Mouse (Mus musculus): ENCODE data around the gene Spata31d1c. TPM values are rescaled to one million over a fixed set of nuclear protein-coding genes. Genes with fewer than 3 reads are reported as not detected.

Spata31d1c gene
- total RNA-seq (2021): not detected
- long read RNA-seq, experiment 1: 0 reads
- long read RNA-seq, experiment 2: 0 reads

GRCm38 (mm10) chr13:65032758-65033157 lies at the start of gene Spata31d1c:
Spata31d1c (plus strand) TSS chr13:65033058.
- no peak for DNase-seq

- no peak for DNase-seq
Observed at GRCm38 (mm10) chr13:64988828-64989227, 44.0 kb upstream of the Spata31d1c start.

GRCm38 (mm10) chr13:65005414-65005813 lies 27.4 kb upstream of the Spata31d1c start:
- DNase-seq: no peak

- DNase-seq: no peak
Observed at GRCm38 (mm10) chr13:65006760-65007159, 26.1 kb upstream of the Spata31d1c start.

- DNase-seq: no peak
Observed at GRCm38 (mm10) chr13:65007971-65008370, 24.9 kb upstream of the Spata31d1c start.

GRCm38 (mm10) chr13:65011052-65011738 lies 21.7 kb upstream of the Spata31d1c start:
- no peak for DNase-seq

GRCm38 (mm10) chr13:65035057-65035456 lies 2.2 kb downstream of the Spata31d1c start:
- DNase-seq: no peak

- DNase-seq: no peak
Observed at GRCm38 (mm10) chr13:65052660-65053059, 19.8 kb downstream of the Spata31d1c start, which contains the start of gene Prss47. Prss47 (minus strand) TSS chr13:65052760.

- no peak for DNase-seq
Observed at GRCm38 (mm10) chr13:65069969-65070368, 37.1 kb downstream of the Spata31d1c start.

Other genes with a start within 250 kb of the Spata31d1c start
- gene Cntnap3, start 129.1 kb upstream of the Spata31d1c start, total RNA-seq (2021): under 1 TPM in 1 of 2 experiments, not detected in 1; 0.02 TPM
- not detected for gene Spata31, start 115.7 kb upstream of the Spata31d1c start, total RNA-seq (2021)
- gene Prss47, start 19.7 kb downstream of the Spata31d1c start, total RNA-seq (2021): not detected
- 10 to 100 TPM; 15.0 to 18.7 TPM for gene Mfsd14b, start 79.9 kb downstream of the Spata31d1c start, total RNA-seq (2021)
- gene Olfr465-ps1, start 105.0 kb downstream of the Spata31d1c start, total RNA-seq (2021): not detected
- gene Olfr466, start 117.2 kb downstream of the Spata31d1c start, total RNA-seq (2021): not detected
- not detected for gene Nlrp4f, start 172.9 kb downstream of the Spata31d1c start, total RNA-seq (2021)
- not detected for gene Gm10775, start 226.5 kb downstream of the Spata31d1c start, total RNA-seq (2021)
- gene Zfp369, start 245.8 kb downstream of the Spata31d1c start, total RNA-seq (2021): 10 to 100 TPM in 1 of 2 experiments, 1 to 10 TPM in 1; 9.2 to 12.7 TPM

All from gastrocnemius, postnatal 10 days (tissue).